Mouse (Mus musculus) forebrain, embryonic 15.5 days (tissue): ENCODE results near the gene Matn4. TPM values are rescaled to one million over a fixed set of nuclear protein-coding genes. Genes with fewer than 3 reads are reported as not detected.

Experiments
- ATAC-seq: fragments of 200-750 bp; cut with Nextera tagmentation; replicated peaks from 2 replicates; pipeline ENCODE4 v1.8.0; 2017; ENCODE audit warnings: mild to moderate bottlenecking, moderate TSS enrichment, moderate library complexity
- H3K27ac ChIP-seq: fragments of 300-500 bp; sonication (generic); replicated peaks from 2 replicates; pipeline ENCODE4 v1.5.1; 2015; ENCODE audit warnings: mild to moderate bottlenecking, inconsistent platforms
- H3K27me3 ChIP-seq: fragments of 300-500 bp; sonication (generic); 2 replicates; pipeline ENCODE4 v1.6.1; 2015; ENCODE audit warnings: inconsistent platforms
- H3K36me3 ChIP-seq: fragments of 300-500 bp; sonication (generic); 2 replicates; pipeline ENCODE4 v1.6.1; 2015; ENCODE audit warnings: mild to moderate bottlenecking, inconsistent platforms
- H3K4me1 ChIP-seq: fragments of 300-500 bp; sonication (generic); 2 replicates; pipeline ENCODE4 v1.6.1; 2015; ENCODE audit warnings: inconsistent platforms
- H3K4me2 ChIP-seq: fragments of 300-500 bp; sonication (generic); replicated peaks from 2 replicates; pipeline ENCODE4 v1.6.1; 2015; ENCODE audit warnings: mild to moderate bottlenecking, inconsistent platforms
- H3K4me3 ChIP-seq: fragments of 300-500 bp; sonication (generic); 2 replicates; pipeline ENCODE4 v1.5.1; 2015; ENCODE audit warnings: mild to moderate bottlenecking, inconsistent platforms
- H3K9ac ChIP-seq: fragments of 300-500 bp; sonication (generic); replicated peaks from 2 replicates; pipeline ENCODE4 v1.6.1; 2015; ENCODE audit warnings: mild to moderate bottlenecking, inconsistent platforms
- H3K9me3 ChIP-seq: fragments of 300-500 bp; sonication (generic); 2 replicates; pipeline ENCODE4 v1.6.1; 2016; ENCODE audit warnings: inconsistent platforms
- WGBS: fragments of 180-500 bp; shearing (Covaris S2); methylation state at CpG from one replicate; pipeline ENCODE4 v1.1.7; 2015; ENCODE audit warnings: mixed read lengths; 5-methylcytosine and 5-hydroxymethylcytosine counted together
- polyA plus RNA-seq: library from polyadenylated mRNA; unstranded; fragments of >200 nt; fragmentation: Nextera tagmentation; extraction: Ambion mirVana; gene quantifications from 2 replicates; pipeline ENCODE4 v1.2.1, GENCODE M21; 2015

Gene Matn4
- polyA plus RNA-seq, 1 experiment from 2014 or later: 0.94 TPM

DNA sequence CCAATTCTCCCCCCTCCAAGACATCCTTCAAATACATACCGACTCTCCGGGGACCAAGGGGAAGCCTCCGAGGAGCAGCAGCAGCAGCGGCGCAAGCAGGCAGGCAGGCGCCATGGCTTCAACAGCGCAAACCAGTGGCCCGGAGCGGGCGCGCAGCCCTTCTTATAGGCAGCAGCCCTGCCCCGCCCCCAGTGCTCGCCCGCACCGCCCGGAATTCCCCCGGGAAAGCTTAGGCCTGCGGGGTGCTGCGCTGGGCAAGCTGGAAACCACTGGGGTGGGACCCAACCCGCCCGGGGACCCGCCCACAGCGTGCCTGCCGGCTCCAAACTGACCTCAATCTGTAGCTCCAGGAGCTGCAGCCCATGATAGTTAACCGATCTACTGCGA lies 38.1 kb upstream of the Matn4 start:
- Histone ChIP-seq H3K9me3 (no peaks in the 10 kb centered on the region), H3K4me1 (peaks cover 17% of the 10 kb centered on the region), H3K36me3 (no peaks in the 10 kb centered on the region), H3K27me3 (peaks cover 8% of the 10 kb centered on the region; the same call in 1 of the 2 replicates), H3K4me3 (peak overlapping the region; percentile 49), H3K27ac (no peak overlapping the region), H3K4me2 (peak overlapping the region; percentile 87), H3K9ac (peak overlapping the region; percentile 48)
- WGBS: under 1% methylated on average over 26 of the region's 26 CpGs
- ATAC-seq: peak; percentile 95

DNA sequence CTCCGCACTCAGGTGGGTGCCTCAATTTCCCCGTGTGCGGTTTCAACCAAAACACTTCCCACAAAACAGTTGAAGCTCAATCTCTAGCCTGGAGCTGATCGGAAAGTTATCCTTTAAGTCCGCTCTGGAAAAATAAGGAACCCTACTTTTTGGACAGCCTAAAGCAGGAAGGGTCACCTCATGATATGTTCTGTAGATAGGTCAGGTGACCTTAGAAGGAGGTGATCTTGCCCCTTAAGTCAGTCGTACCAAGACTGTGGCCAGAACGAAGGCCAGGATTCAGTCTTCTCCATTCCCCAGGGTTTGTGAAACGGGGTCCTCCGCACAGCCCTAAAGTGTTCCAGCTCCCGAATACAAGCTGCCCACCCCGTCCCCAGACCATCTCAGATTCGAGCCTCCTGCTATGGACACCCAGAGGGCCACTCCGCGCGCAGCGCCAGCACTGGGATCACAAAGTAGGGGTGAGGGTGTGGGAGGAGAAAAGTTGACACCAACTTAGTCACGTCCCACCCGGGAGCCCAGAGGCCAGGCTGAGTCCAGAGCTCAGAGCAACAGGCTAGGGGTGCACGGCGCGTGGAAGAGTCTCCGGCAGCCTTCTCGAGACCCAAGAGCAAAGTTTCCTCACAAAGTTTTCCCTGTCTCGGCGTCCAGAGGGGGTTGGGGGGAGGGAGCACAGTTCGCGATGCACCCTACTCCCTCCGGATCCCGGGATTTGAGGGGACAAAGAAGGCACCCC lies 37.5 kb upstream of the Matn4 start:
- Histone ChIP-seq H3K36me3 (no peaks in the 10 kb centered on the region), H3K27ac (no peak overlapping the region), H3K9ac (peak overlapping the region; percentile 48), H3K9me3 (no peaks in the 10 kb centered on the region), H3K4me3 (peak overlapping the region; percentile 49), H3K27me3 (peaks cover 8% of the 10 kb centered on the region; the same call in 1 of the 2 replicates), H3K4me1 (peaks cover 17% of the 10 kb centered on the region), H3K4me2 (peak overlapping the region; percentile 87)
- WGBS: 2% methylated on average over 29 of the region's 29 CpGs
- ATAC-seq: peak; percentile 47

DNA sequence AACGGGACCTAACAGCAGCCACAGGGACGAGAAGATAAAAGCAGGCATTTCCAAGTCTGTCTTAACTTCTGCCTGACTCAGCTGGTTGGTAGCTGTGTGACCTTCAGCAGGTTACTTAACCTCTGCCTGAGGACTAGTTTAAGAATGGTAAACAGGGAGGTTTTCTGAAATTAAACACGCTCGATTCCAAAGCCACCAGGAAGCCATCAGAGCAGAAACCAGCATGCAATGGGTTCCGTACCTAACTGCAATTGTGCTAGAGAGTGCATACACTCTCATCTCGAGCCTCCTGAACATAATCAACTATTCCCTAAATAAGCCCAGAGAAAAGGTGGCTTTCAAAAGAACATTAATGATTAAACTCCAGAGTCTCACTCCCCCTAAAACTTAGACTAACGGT lies 36.8 kb upstream of the Matn4 start:
- no peaks in the 10 kb centered on the region for H3K9me3 ChIP-seq
- no peak overlapping the region for H3K4me2 ChIP-seq
- H3K4me1 ChIP-seq: peaks cover 17% of the 10 kb centered on the region
- no peaks in the 10 kb centered on the region for H3K36me3 ChIP-seq
- WGBS: 35% methylated on average over 7 of the region's 7 CpGs
- no peak overlapping the region for H3K9ac ChIP-seq
- H3K27ac ChIP-seq: no peak overlapping the region
- H3K4me3 ChIP-seq: no peak overlapping the region
- no peak for ATAC-seq
- H3K27me3 ChIP-seq: peaks cover 8% of the 10 kb centered on the region; the same call in 1 of the 2 replicates

DNA sequence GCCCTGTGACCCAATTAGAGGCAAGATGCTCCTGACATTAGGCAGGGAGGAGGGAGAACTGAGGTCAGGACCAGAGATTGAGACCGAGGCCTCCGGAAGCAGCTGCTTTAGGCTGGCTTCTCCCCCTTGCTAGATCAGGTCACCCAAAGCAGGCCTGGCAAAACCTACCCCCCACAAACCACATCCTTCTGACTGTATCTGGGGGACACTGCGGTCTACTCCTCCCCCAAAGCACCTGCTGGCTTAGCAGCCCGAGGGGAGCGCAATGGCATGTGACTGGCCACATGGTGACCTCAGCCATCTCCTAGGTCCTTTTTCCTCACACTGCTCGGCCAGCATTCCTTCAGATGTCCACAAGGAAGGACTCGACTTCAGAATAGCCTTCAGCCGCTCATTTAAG lies 36.2 kb upstream of the Matn4 start:
- ATAC-seq: no peak
- peaks cover 8% of the 10 kb centered on the region; the same call in 1 of the 2 replicates for H3K27me3 ChIP-seq
- H3K9me3 ChIP-seq: no peaks in the 10 kb centered on the region
- 44% methylated on average over 8 of the region's 8 CpGs for WGBS
- no peak overlapping the region for H3K4me2 ChIP-seq
- H3K9ac ChIP-seq: no peak overlapping the region
- no peaks in the 10 kb centered on the region for H3K36me3 ChIP-seq
- peaks cover 17% of the 10 kb centered on the region for H3K4me1 ChIP-seq
- no peak overlapping the region for H3K4me3 ChIP-seq
- H3K27ac ChIP-seq: no peak overlapping the region

DNA sequence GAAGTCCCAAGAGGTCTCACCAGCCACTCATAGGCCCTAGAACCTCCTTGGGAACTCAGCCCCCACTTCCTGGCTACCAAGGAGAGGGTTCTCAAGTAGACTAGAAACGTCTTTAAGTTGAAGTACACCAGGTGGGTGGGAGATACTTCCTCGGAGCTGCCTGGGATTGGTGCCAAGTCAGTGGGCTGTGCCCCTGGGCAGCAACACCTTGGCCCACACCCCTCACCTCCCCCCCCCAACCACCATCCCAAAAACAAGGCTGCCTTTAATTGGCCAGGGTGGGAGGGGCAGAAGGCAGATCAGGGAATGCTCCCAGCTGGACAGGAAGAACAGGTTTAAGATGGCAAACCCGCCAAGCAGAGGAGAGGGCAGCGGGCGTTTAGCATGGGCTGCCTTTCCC lies 35.4 kb upstream of the Matn4 start:
- Histone ChIP-seq H3K9me3 (no peaks in the 10 kb centered on the region), H3K4me3 (no peak overlapping the region), H3K36me3 (no peaks in the 10 kb centered on the region), H3K4me1 (peaks cover 17% of the 10 kb centered on the region), H3K27ac (no peak overlapping the region), H3K9ac (no peak overlapping the region), H3K27me3 (peaks cover 8% of the 10 kb centered on the region; the same call in 1 of the 2 replicates), H3K4me2 (no peak overlapping the region)
- no peak for ATAC-seq
- WGBS: 73% methylated on average over 5 of the region's 5 CpGs

DNA sequence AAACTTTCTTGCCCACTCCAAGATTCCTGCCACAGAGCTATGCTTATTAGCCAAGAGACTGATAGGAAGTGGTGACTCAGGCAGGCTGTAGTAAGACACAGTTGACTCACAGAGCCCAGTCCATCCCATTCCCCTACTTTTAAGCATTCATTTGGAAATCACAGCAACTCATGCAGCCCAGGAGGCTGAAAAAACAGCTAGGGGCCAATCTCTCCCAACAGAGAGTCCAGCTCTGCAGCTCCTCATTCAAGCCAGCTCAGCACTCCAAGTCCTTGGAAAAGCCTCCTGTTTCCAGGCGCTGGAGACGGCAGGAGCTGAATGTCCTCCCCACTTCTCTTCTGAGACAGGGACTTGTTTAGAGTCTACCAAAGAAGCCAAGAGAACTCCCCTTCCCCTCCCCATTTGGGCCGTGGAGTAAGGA lies 34.1 kb upstream of the Matn4 start:
- no peak for ATAC-seq
- no peak overlapping the region for H3K27ac ChIP-seq
- H3K4me2 ChIP-seq: no peak overlapping the region
- H3K27me3 ChIP-seq: peaks cover 8% of the 10 kb centered on the region; the same call in 1 of the 2 replicates
- H3K9ac ChIP-seq: no peak overlapping the region
- H3K4me3 ChIP-seq: no peak overlapping the region
- H3K36me3 ChIP-seq: no peaks in the 10 kb centered on the region
- peaks cover 17% of the 10 kb centered on the region for H3K4me1 ChIP-seq
- no peaks in the 10 kb centered on the region for H3K9me3 ChIP-seq
- WGBS: 65% methylated on average over 3 of the region's 3 CpGs

DNA sequence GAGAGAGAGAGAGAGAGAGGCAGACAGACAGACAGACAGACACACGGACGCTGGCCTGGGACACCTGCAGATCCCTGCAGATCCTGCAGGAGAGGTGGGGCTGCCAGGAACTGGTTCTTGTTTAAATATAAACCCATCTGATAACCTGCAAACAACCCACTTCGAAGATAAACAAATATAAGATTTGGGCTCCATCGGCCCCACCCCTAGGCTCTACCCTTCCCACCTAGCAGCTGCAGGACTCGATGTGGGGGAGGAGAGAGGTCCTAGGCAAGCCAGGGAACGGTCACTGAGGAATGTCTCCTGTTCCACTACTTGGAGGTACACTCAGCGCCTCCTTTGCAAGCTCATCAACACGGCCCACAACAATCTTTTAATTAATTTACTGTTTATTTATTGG lies 33.3 kb upstream of the Matn4 start:
- no peak overlapping the region for H3K27ac ChIP-seq
- peaks cover 8% of the 10 kb centered on the region; the same call in 1 of the 2 replicates for H3K27me3 ChIP-seq
- H3K4me1 ChIP-seq: peaks cover 11% of the 10 kb centered on the region
- H3K4me3 ChIP-seq: no peak overlapping the region
- H3K9me3 ChIP-seq: no peaks in the 10 kb centered on the region
- 66% methylated on average over 8 of the region's 8 CpGs for WGBS
- ATAC-seq: no peak
- no peak overlapping the region for H3K4me2 ChIP-seq
- no peak overlapping the region for H3K9ac ChIP-seq
- no peaks in the 10 kb centered on the region for H3K36me3 ChIP-seq

DNA sequence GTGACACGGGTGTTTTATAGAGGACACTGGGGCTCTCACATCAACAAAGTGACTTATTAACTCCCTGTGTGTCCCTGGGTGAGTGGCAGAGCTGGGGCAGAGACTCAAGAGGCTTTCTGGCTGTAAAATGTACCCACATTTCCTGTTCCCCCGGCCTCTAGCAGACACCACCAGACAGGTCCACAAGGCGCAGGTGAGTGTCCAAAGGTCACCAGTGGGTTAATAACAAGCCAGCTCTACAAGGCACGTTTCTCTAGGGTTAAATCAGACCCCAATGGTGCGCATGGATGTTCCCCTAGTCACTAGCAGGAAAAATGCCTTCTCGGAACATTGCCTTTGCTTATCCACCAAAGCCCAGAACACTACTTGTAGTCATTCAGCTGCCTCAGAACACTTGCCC lies 32.8 kb upstream of the Matn4 start:
- H3K27me3 ChIP-seq: peaks cover 8% of the 10 kb centered on the region; the same call in 1 of the 2 replicates
- no peak overlapping the region for H3K4me3 ChIP-seq
- no peak for ATAC-seq
- H3K9ac ChIP-seq: no peak overlapping the region
- H3K4me1 ChIP-seq: peaks cover 6% of the 10 kb centered on the region
- H3K27ac ChIP-seq: no peak overlapping the region
- H3K9me3 ChIP-seq: no peaks in the 10 kb centered on the region
- H3K36me3 ChIP-seq: no peaks in the 10 kb centered on the region
- H3K4me2 ChIP-seq: no peak overlapping the region
- 85% methylated on average over 6 of the region's 6 CpGs for WGBS

DNA sequence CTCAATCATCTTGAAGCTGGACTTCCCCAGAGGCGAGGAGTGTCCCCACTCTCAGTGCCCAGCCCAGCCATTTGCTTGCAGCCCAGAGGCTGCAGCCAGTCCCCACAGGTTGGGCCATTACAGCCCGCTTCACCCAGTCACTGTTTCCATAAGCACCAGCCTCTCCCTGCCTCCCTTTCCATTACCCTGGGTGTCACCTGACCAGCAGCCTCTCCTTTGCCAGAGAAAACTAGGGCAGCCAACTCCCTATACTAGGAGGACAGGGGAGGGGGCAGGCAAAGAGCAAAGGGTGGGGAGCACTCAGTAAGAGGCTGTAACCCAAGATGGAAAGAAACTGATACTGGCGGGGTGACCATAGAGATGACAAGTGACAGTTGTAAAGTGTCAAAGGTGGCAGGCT lies 32.0 kb upstream of the Matn4 start:
- Histone ChIP-seq H3K4me2 (no peak overlapping the region), H3K36me3 (no peaks in the 10 kb centered on the region), H3K9ac (no peak overlapping the region), H3K4me1 (no peaks in the 10 kb centered on the region), H3K4me3 (no peak overlapping the region), H3K27ac (no peak overlapping the region), H3K9me3 (no peaks in the 10 kb centered on the region), H3K27me3 (peaks cover 4% of the 10 kb centered on the region; the same call in 1 of the 2 replicates)
- 47% methylated on average over 3 of the region's 3 CpGs for WGBS
- no peak for ATAC-seq

DNA sequence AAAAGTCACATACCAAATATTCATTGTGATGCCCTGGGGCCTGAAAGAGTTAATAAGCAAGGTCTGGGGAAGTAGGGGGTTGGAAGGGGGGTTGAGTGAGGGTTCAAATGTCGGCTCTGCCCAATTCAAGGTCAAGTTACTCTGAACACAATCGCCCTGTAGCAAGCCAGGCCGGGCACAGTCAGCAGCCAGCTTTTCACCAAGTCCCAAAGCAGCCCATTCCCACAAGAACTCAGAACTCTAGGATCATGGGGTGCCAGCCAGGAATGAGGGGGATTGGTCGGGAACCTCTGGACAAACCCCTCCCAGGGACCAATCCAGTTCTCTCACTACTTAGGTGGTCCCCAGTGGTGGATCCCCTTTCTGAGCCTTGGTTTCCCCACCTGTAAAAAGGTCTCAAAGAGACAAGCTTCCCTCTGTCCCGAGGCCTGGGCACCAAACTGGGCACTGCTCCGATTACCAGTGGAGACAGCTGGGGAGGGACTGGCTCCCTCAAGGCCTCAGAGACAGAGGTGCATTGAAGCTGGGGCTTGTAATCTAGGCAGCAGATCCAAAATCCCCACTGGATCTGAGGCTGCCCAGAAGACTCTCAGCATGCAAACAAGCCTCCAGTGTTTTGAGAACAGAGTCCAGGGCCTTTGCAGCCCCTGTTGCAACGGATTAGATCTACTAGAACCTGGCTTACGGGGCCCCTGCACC lies 31.4 kb upstream of the Matn4 start:
- Histone ChIP-seq H3K4me1 (no peaks in the 10 kb centered on the region), H3K9ac (no peak overlapping the region), H3K36me3 (no peaks in the 10 kb centered on the region), H3K4me3 (no peak overlapping the region), H3K4me2 (no peak overlapping the region), H3K27ac (no peak overlapping the region), H3K9me3 (no peaks in the 10 kb centered on the region), H3K27me3 (peaks cover 3% of the 10 kb centered on the region; the same call in 1 of the 2 replicates)
- no peak for ATAC-seq
- WGBS: 27% methylated on average over 8 of the region's 8 CpGs

DNA sequence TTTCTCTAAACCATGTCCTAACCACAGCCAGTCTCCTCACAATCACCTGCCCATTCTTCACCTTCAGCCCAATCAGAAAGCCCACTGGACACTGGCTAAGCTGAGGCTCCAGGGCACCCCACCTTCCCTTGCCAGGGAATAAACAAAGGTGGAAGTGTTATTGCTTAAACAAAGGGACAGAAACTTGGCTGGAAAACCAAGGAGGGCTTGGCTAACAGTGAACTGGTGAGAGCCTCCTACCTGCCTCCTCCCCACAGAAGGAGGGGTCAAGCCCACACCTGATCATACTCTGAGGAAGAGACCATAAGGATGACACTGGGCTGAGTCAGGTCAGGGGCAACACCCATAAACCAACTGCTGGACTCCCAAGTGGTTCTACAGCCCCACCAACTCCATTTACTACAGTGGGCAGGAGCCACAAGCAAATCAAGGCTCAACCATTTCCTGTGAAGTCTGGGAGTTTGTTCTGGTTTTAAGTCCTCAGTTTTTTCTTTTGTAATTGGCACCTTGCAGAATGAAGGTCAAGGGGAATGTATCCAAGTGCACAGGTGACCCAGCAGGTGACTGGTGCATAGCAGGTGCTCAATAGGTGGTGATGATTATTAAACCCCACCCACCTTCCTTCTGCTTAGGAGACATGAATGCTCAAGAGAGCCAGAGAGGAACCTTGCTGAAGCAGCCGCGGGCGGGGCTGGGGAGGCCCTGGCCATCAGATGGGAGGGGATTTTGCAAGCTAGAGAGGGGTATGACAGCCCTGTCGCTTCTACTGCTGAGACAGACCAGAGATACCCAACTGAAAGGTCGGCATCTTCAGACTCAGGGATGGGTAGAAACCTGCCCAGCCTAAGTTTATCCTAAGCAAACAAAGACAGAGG lies 30.5 kb upstream of the Matn4 start:
- no peaks in the 10 kb centered on the region for H3K36me3 ChIP-seq
- ATAC-seq: no peak
- no peaks in the 10 kb centered on the region for H3K4me1 ChIP-seq
- no peaks in the 10 kb centered on the region for H3K9me3 ChIP-seq
- 61% methylated on average over 5 of the region's 5 CpGs for WGBS
- no peak overlapping the region for H3K27ac ChIP-seq
- no peaks in the 10 kb centered on the region for H3K27me3 ChIP-seq
- H3K4me2 ChIP-seq: no peak overlapping the region
- no peak overlapping the region for H3K4me3 ChIP-seq
- H3K9ac ChIP-seq: no peak overlapping the region

DNA sequence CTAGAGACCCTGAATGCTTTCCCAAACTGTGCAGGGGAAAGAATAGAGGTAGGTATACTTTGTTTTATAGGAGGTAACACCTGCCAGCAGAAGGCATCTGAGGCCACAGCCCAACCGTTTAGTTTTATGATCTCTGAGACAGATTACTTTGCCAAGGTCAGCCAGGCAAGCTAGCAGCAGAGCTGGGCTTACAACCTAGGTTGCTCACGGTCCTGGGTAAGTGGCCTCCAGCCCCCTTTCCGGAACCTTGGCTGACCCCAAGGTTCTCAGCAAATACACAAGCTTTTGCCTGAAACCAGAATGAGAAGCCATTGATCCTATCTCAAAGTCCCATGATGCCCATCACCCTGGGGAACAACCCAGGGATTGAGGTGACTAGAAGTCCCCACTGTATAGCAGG lies 29.7 kb upstream of the Matn4 start:
- WGBS: 93% methylated on average over 3 of the region's 3 CpGs
- H3K9ac ChIP-seq: no peak overlapping the region
- H3K4me3 ChIP-seq: no peak overlapping the region
- H3K27me3 ChIP-seq: no peaks in the 10 kb centered on the region
- H3K4me2 ChIP-seq: no peak overlapping the region
- H3K9me3 ChIP-seq: no peaks in the 10 kb centered on the region
- H3K4me1 ChIP-seq: no peaks in the 10 kb centered on the region
- ATAC-seq: no peak
- H3K36me3 ChIP-seq: no peaks in the 10 kb centered on the region
- H3K27ac ChIP-seq: no peak overlapping the region
